Mouse (Mus musculus) B cell, adult 62 days (primary cell): ENCODE results near the gene Sync. TPM values are rescaled to one million over a fixed set of nuclear protein-coding genes. Genes with fewer than 3 reads are reported as not detected.

Experiments used
- total RNA-seq: library from RNA; stranded (reverse); gene quantifications from 4 replicates; pipeline ENCODE4 v1.2.4, GENCODE M21; 2023

The Sync gene
- not detected in 4 replicates for total RNA-seq

GRCm38 (mm10) chr4:129287472-129287981 is at the start of gene Sync:
Sync (plus strand) TSS chr4:129287617.

GRCm38 (mm10) chr4:129261196-129261595 is 26.2 kb upstream of the Sync start, which contains the start of gene C77080:
C77080 (minus strand) TSS chr4:129261404.

GRCm38 (mm10) chr4:129335216-129336074 is 48.0 kb downstream of the Sync start, which contains the start of the genes Rbbp4 and Zbtb8os:
Rbbp4 (minus strand) TSS chr4:129335370.
Zbtb8os (plus strand) TSS chr4:129335695.

Other genes starting within 250 kb of the Sync start
- gene Rnf19b, start 229.3 kb upstream of the Sync start, total RNA-seq, result 175 to 191 TPM (median 180 TPM) in 4 replicates
- gene Tmem54, start 182.1 kb upstream of the Sync start, total RNA-seq, result not detected in 4 replicates
- gene Hpca, start 165.6 kb upstream of the Sync start, total RNA-seq, result not detected in 4 replicates
- gene Fndc5, start 150.6 kb upstream of the Sync start, total RNA-seq, result 0.43 TPM in 1 of 4 replicates, not detected in the others
- gene S100pbp, start 97.9 kb upstream of the Sync start, total RNA-seq, result 40.3 to 46.4 TPM (median 44.2 TPM) in 4 replicates
- gene Yars, start 97.9 kb upstream of the Sync start, total RNA-seq, result 39.2 to 53.9 TPM (median 51.7 TPM) in 4 replicates
- gene C77080, start 26.2 kb upstream of the Sync start, total RNA-seq, result 0.12 to 0.26 TPM (median 0.12 TPM) in 3 of 4 replicates, not detected in the other
- 144 to 162 TPM (median 150 TPM) in 4 replicates for gene Rbbp4, start 47.8 kb downstream of the Sync start, total RNA-seq
- 31.2 to 38.2 TPM (median 36.8 TPM) in 4 replicates for gene Zbtb8os, start 48.1 kb downstream of the Sync start, total RNA-seq
- 2.2 to 4.1 TPM (median 3.4 TPM) in 4 replicates for gene Zbtb8a, start 90.5 kb downstream of the Sync start, total RNA-seq
- gene Zbtb8b, start 153.2 kb downstream of the Sync start, total RNA-seq, result not detected in 4 replicates
- gene Bsdc1, start 174.0 kb downstream of the Sync start, total RNA-seq, result 125 to 159 TPM (median 135 TPM) in 4 replicates
- 0.46 to 0.88 TPM in 2 of 4 replicates, not detected in the others for gene Tssk3, start 203.4 kb downstream of the Sync start, total RNA-seq
- gene Fam229a, start 203.6 kb downstream of the Sync start, total RNA-seq, result 2.2 to 3.5 TPM in 2 of 4 replicates, not detected in the others
- gene Marcksl1, start 226.0 kb downstream of the Sync start, total RNA-seq, result 87.6 to 108 TPM (median 95.2 TPM) in 4 replicates